Mouse (Mus musculus): Measurements from ENCODE around the gene L3mbtl2. TPM values are rescaled to one million over a fixed set of nuclear protein-coding genes. Genes with fewer than 3 reads are reported as not detected.

Gene L3mbtl2
- total RNA-seq (2023), result 45.8 TPM

DNA sequence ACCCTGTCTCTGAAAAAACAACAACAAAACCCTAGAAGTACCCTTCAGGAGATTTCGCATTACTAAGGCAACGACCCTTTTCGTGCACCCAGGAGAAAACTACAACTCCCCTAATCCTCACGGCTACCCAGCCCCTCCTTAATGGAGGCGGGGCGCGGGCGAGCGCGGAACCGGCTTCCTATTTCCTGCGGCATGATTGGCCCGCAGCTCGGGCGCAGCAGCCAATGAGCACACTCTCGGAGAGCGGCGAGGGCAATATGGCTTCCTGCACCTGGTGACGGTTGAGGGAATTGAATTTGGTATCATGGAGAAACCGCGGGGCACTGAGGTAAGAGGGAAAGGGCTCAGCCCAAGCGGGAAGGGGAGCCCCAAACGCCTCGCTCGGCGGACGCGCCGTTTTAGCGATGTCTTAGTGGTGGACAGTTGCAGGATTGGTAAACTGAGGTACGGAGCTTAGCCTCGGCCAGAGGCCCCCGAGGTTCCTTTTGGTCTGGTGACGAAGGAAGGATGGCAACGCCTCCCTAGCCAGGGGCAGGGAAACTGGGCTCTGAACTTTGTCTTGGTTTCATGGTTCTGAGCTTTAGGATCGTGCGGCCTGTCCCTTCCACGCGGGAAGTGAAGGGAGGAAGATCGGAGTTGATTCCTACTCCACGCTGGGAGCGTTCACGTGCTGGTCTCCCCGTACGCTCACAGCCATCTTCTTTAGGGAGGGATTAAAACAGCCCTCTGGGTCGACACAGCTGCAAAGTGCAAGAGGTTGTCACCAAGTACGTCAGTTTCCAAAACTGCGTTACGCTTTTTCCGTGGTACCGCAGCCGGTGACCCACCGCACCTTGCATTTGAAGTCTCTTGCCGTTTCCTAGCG lies at the start of gene L3mbtl2:
L3mbtl2 (plus strand) TSS at position 193 of the 865 bp plus-strand sequence.

DNA sequence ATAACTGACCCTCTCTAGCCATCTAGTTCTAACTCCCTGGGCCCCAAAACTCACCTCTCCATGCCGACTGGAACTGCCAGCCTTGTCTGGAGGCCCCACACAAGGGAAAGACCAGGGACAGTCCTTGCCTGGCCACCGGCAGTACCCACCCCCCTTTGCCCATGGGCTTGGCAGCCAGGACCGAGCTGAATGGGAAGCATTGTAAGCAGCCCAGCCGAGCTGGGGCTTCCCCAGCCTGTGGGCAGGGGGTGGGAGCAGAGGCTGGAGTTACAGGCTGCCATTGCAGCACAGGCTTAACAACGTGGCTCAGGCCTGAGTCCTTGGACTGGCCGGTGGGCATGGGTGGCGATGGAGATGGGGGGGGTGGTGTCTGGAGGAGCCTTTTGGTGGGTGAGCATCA lies 33.5 kb downstream of the L3mbtl2 start, which contains the start of gene Chadl:
Chadl (minus strand) TSS at position 113 of the 400 bp plus-strand sequence.

Other genes starting within 250 kb of the L3mbtl2 start
- gene Rbx1, start 197.6 kb upstream of the L3mbtl2 start, total RNA-seq (2023), result 101 TPM
- 129 TPM for gene Ep300, start 78.5 kb upstream of the L3mbtl2 start, total RNA-seq (2023)
- gene Chadl, start 33.4 kb downstream of the L3mbtl2 start, total RNA-seq (2023), result not detected
- gene Zc3h7b, start 81.2 kb downstream of the L3mbtl2 start, total RNA-seq (2023), result 18.7 TPM
- 74.5 TPM for gene Rangap1, start 81.6 kb downstream of the L3mbtl2 start, total RNA-seq (2023)
- gene Tef, start 138.5 kb downstream of the L3mbtl2 start, total RNA-seq (2023), result 22.0 TPM
- 97.9 TPM for gene Tob2, start 194.9 kb downstream of the L3mbtl2 start, total RNA-seq (2023)
- gene Phf5a, start 208.0 kb downstream of the L3mbtl2 start, total RNA-seq (2023), result 69.0 TPM
- 134 TPM for gene Aco2, start 208.4 kb downstream of the L3mbtl2 start, total RNA-seq (2023)

All from CD4-positive naive resting alpha-beta T cell, adult 57 days (primary cell).